ENCODE assay signal across 26 mouse cellular contexts in the genomic region with DNA sequence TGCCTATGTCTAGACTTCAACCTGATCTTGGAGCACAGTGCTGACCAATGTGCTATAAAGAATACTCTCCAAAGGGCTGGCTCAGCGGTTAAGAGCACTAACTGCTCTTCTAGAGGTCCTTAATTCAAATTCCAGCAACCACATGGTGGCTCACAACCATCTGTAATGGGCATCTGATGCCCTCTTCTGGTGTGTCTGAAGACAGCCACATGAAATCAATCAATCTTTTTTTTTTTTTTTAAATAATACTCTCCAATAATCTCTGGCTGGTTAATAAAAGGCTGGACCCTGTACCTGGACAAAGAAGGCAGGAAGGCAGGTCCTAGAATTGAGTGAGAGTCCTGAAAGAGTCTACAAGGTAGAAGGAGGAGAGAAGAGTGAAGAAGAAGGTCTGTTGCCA.
"Had no signal": no experiment of that assay in that cellular context is flagged by ENCODE, and none has a peak within 500 bp of the region (broad histone marks: within the 10 kb centered on the region; RNA-seq: fewer than 3 reads in every experiment).

No protein-coding gene starts in this region.

- H3K36me3 ChIP-seq: embryonic facial prominence, embryonic 10.5 days; embryonic facial prominence, embryonic 12.5 days; embryonic facial prominence, embryonic 13.5 days; embryonic facial prominence, embryonic 15.5 days; forebrain, embryonic 10.5 days; forebrain, embryonic 12.5 days; forebrain, embryonic 15.5 days; heart, embryonic 10.5 days had no signal

- DNase-seq: cerebellum, postnatal 14 days; cerebellum, postnatal 25 days; cerebellum, postnatal 36 days; embryo, embryonic 11 days; forebrain, postnatal 0 days; gastrocnemius, adult 2 months; gastrocnemius, postnatal 10 days; gastrocnemius, postnatal 14 days; gastrocnemius, postnatal 25 days; gastrocnemius, postnatal 36 days; heart, adult 11 months; heart, adult 18-20 months; heart, adult 2 months had no signal

- ATAC-seq: forebrain, embryonic 13.5 days; forebrain, embryonic 14.5 days; forebrain, embryonic 15.5 days; forebrain, embryonic 16.5 days; forebrain, postnatal 0 days had no signal

- H3K4me1 ChIP-seq: embryonic facial prominence, embryonic 10.5 days; embryonic facial prominence, embryonic 12.5 days; embryonic facial prominence, embryonic 13.5 days; embryonic facial prominence, embryonic 15.5 days; forebrain, embryonic 10.5 days; forebrain, embryonic 12.5 days; forebrain, embryonic 13.5 days; forebrain, embryonic 15.5 days; heart, embryonic 10.5 days had no signal

- H3K9ac ChIP-seq: embryonic facial prominence, embryonic 12.5 days; embryonic facial prominence, embryonic 13.5 days; embryonic facial prominence, embryonic 15.5 days; forebrain, embryonic 12.5 days; forebrain, embryonic 13.5 days; forebrain, embryonic 15.5 days; forebrain, postnatal 0 days had no signal

- H3K4me2 ChIP-seq: embryonic facial prominence, embryonic 12.5 days; embryonic facial prominence, embryonic 13.5 days; embryonic facial prominence, embryonic 15.5 days; forebrain, embryonic 12.5 days; forebrain, embryonic 13.5 days; forebrain, embryonic 15.5 days; heart, embryonic 11.5 days had no signal

- H3K4me3 ChIP-seq: embryonic facial prominence, embryonic 10.5 days; embryonic facial prominence, embryonic 12.5 days; embryonic facial prominence, embryonic 13.5 days; embryonic facial prominence, embryonic 15.5 days; erythroblast, embryonic 14.5 days; forebrain, embryonic 10.5 days; forebrain, embryonic 12.5 days; forebrain, embryonic 13.5 days; forebrain, embryonic 15.5 days; gastrocnemius, adult 2 months; heart, adult 2 months; heart, embryonic 10.5 days had no signal

- H3K27me3 ChIP-seq: embryonic facial prominence, embryonic 12.5 days; embryonic facial prominence, embryonic 13.5 days; embryonic facial prominence, embryonic 15.5 days; forebrain, embryonic 12.5 days; forebrain, embryonic 13.5 days; forebrain, embryonic 15.5 days had no signal

- H3K9me3 ChIP-seq: embryonic facial prominence, embryonic 10.5 days; embryonic facial prominence, embryonic 12.5 days; embryonic facial prominence, embryonic 13.5 days; embryonic facial prominence, embryonic 15.5 days; forebrain, embryonic 10.5 days; forebrain, embryonic 12.5 days; forebrain, embryonic 13.5 days; forebrain, embryonic 15.5 days; heart, embryonic 10.5 days had no signal

- H3K27ac ChIP-seq: embryonic facial prominence, embryonic 10.5 days; embryonic facial prominence, embryonic 12.5 days; embryonic facial prominence, embryonic 13.5 days; embryonic facial prominence, embryonic 15.5 days; forebrain, embryonic 10.5 days; forebrain, embryonic 12.5 days; forebrain, embryonic 13.5 days; forebrain, embryonic 15.5 days; gastrocnemius, adult 2 months; heart, adult 2 months; heart, embryonic 10.5 days had no signal
